Mouse (Mus musculus): ENCODE data around the gene Zc3h7b. TPM values are rescaled to one million over a fixed set of nuclear protein-coding genes. Genes with fewer than 3 reads are reported as not detected.
"Not testable (repeated sequence)": the region's sequence is repeated elsewhere in the genome, so short reads cannot be mapped to it uniquely, and the experiment has no call there.

Zc3h7b gene
- 35.5 and 46.2 TPM in 2 replicates for polyA plus RNA-seq (2014; fragmentation: Nextera tagmentation; extraction: Ambion mirVana)

DNA sequence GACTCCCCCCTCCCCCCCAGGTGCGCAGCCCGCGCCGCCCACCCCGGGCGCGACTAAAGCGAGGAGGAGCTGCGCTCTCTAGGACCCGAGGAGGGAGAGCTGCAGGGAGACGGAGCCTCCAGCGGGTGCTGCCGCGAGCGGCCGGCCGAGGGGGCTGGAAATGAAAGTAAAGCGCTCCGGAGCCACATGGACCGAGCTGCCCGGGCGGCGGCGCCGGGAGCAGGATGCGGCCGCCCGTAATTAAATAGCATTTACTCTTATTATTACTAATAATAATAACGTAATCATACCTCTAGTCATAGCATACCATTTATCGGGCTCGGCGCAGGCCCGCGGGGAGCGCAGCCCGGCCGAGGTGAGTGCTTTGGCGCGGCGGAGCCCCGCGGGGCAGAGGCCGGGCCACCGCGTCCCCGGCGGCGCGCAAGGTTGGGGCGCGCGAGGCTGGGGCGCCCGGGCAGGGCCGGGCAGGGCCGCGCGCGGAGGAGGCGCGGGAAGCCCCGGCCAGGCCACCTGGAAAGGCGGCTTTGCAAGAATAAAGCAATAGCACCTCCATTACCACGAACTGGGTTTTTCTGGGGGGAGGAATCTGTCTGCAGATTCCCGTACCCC is at the start of gene Zc3h7b, which contains the start of gene Rangap1:
Gene Zc3h7b, plus strand, starts transcription at position 66 of the 609 bp plus-strand sequence.
Gene Rangap1, minus strand, starts transcription at position 539 of the 609 bp plus-strand sequence.
- ATAC-seq (ENCODE audit: insufficient number of reproducible peaks, insufficient read depth, low FRiP score, low read depth) = peak; percentile 79
- under 1% methylated on average over 65 of the region's 65 CpGs for WGBS
- no peaks in the 10 kb centered on the region for H3K27me3 ChIP-seq (ENCODE audit: control insufficient read depth, insufficient read depth, low read length)
- no peaks in the 10 kb centered on the region for H3K36me3 ChIP-seq (ENCODE audit: control insufficient read depth, insufficient read depth, low read length)
- H3K4me2 ChIP-seq (replicated peaks; ENCODE audit: low read depth, low read length) = peak within 1 kb of the TSS; percentile 77
- no peaks in the 10 kb centered on the region for H3K9me3 ChIP-seq (ENCODE audit: control insufficient read depth, low read depth, low read length)
- H3K27ac ChIP-seq (ENCODE audit: low read length) = peak within 1 kb of the TSS; percentile 91
- peak within 1 kb of the TSS; percentile 95 for H3K9ac ChIP-seq (replicated peaks; ENCODE audit: low read depth, low read length)
- peaks cover 11% of the 10 kb centered on the region; the same call in 1 of the 2 replicates for H3K4me1 ChIP-seq (ENCODE audit: control insufficient read depth, insufficient read depth, low read length)
- H3K4me3 ChIP-seq (ENCODE audit: low read depth, low read length) = peak within 1 kb of the TSS; percentile 90

DNA sequence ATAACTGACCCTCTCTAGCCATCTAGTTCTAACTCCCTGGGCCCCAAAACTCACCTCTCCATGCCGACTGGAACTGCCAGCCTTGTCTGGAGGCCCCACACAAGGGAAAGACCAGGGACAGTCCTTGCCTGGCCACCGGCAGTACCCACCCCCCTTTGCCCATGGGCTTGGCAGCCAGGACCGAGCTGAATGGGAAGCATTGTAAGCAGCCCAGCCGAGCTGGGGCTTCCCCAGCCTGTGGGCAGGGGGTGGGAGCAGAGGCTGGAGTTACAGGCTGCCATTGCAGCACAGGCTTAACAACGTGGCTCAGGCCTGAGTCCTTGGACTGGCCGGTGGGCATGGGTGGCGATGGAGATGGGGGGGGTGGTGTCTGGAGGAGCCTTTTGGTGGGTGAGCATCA is 47.7 kb upstream of the Zc3h7b start, which contains the start of gene Chadl:
Gene Chadl, minus strand, starts transcription at position 113 of the 400 bp plus-strand sequence.
- Histone ChIP-seq H3K27ac (ENCODE audit: low read length) (no peak within 1 kb of the TSS), H3K4me1 (ENCODE audit: control insufficient read depth, insufficient read depth, low read length) (peaks cover 5% of the 10 kb centered on the region; the same call in 1 of the 2 replicates), H3K4me3 (ENCODE audit: low read depth, low read length) (no peak within 1 kb of the TSS), H3K27me3 (ENCODE audit: control insufficient read depth, insufficient read depth, low read length) (peaks cover 22% of the 10 kb centered on the region; the same call in 1 of the 2 replicates), H3K36me3 (ENCODE audit: control insufficient read depth, insufficient read depth, low read length) (no peaks in the 10 kb centered on the region), H3K9ac (replicated peaks; ENCODE audit: low read depth, low read length) (no peak within 1 kb of the TSS), H3K4me2 (replicated peaks; ENCODE audit: low read depth, low read length) (no peak within 1 kb of the TSS), H3K9me3 (ENCODE audit: control insufficient read depth, low read depth, low read length) (no peaks in the 10 kb centered on the region)
- 0 out of 2 replicates have a peak, but pooled peaks have one; percentile 16 for ATAC-seq (ENCODE audit: insufficient number of reproducible peaks, insufficient read depth, low FRiP score, low read depth)
- 56% methylated on average over 7 of the region's 7 CpGs for WGBS

DNA sequence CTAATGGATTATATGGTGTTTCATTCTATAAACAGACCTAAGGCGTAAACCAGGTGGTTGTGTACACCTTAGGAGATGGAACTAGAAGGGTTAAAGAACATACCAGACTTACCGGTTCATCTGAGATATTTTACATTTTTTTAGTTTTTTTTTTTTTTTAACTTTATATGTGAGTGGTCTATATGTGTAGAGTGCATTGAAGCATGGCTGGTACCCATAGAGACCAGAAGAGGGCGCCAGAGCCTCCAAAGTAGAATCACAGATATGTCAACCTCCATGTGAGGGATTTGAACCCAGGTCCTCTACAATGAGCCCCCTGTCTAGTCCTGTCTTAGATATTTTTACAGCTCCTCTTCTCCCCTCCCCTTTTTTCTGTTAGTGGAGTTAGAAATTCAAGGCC is 47.0 kb upstream of the Zc3h7b start:
- Histone ChIP-seq H3K27me3 (ENCODE audit: control insufficient read depth, insufficient read depth, low read length) (peaks cover 16% of the 10 kb centered on the region; the same call in 1 of the 2 replicates), H3K4me2 (replicated peaks; ENCODE audit: low read depth, low read length) (no peak overlapping the region), H3K27ac (ENCODE audit: low read length) (no peak overlapping the region), H3K9me3 (ENCODE audit: control insufficient read depth, low read depth, low read length) (no peaks in the 10 kb centered on the region), H3K36me3 (ENCODE audit: control insufficient read depth, insufficient read depth, low read length) (no peaks in the 10 kb centered on the region), H3K4me3 (ENCODE audit: low read depth, low read length) (no peak overlapping the region), H3K4me1 (ENCODE audit: control insufficient read depth, insufficient read depth, low read length) (peaks cover 5% of the 10 kb centered on the region; the same call in 1 of the 2 replicates), H3K9ac (replicated peaks; ENCODE audit: low read depth, low read length) (no peak overlapping the region)
- 43% methylated on average over 3 of the region's 3 CpGs for WGBS
- no peak for ATAC-seq (ENCODE audit: insufficient number of reproducible peaks, insufficient read depth, low FRiP score, low read depth)

DNA sequence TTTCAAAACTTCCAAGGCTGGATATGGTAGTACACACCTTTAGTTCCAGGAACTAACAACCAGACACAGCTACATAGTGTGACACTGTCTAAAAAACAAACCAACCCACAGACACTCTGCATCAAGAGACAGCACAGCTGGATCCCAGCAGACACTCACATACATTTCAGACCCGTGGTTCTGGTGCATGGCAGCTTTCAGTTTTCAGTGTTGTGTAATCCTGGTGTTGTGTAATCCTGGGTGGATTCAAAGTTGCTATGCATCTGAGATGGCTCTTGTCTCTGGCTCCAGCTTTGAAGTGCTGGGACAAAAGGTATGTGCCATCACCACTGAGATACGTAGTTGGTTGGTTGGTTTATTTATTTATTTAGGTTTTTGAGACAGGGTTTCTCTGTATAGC is 46.3 kb upstream of the Zc3h7b start:
- WGBS = 61% methylated on average over 2 of the region's 2 CpGs
- Histone ChIP-seq H3K9me3 (ENCODE audit: control insufficient read depth, low read depth, low read length) (no peaks in the 10 kb centered on the region), H3K27ac (ENCODE audit: low read length) (no peak overlapping the region), H3K4me2 (replicated peaks; ENCODE audit: low read depth, low read length) (no peak overlapping the region), H3K36me3 (ENCODE audit: control insufficient read depth, insufficient read depth, low read length) (peaks cover 3% of the 10 kb centered on the region), H3K4me3 (ENCODE audit: low read depth, low read length) (no peak overlapping the region), H3K9ac (replicated peaks; ENCODE audit: low read depth, low read length) (no peak overlapping the region), H3K27me3 (ENCODE audit: control insufficient read depth, insufficient read depth, low read length) (peaks cover 13% of the 10 kb centered on the region; the same call in 1 of the 2 replicates), H3K4me1 (ENCODE audit: control insufficient read depth, insufficient read depth, low read length) (peaks cover 5% of the 10 kb centered on the region; the same call in 1 of the 2 replicates)
- ATAC-seq (ENCODE audit: insufficient number of reproducible peaks, insufficient read depth, low FRiP score, low read depth) = no peak

DNA sequence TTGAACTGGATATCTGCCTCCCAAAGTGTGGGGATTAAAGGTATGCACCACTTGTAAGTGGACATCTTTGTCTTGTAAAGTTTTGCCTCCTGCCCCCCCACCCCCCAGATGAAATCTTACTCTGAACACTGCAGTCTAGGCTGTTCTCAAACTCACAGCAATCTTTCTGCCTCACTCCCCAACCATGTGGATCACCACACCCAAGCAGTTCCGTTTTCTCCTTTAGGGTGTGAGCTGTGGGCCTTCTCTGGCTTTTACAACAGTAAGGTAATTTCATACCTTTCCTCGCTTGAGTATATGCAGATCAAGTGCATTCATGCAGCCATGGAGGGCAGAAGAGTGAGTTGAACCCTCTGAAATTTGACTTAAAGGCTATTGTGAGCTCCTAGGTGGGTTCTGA is 44.7 kb upstream of the Zc3h7b start:
- no peak overlapping the region for H3K9ac ChIP-seq (replicated peaks; ENCODE audit: low read depth, low read length)
- WGBS = 57% methylated on average over 2 of the region's 2 CpGs
- no peak for ATAC-seq (ENCODE audit: insufficient number of reproducible peaks, insufficient read depth, low FRiP score, low read depth)
- H3K4me2 ChIP-seq (replicated peaks; ENCODE audit: low read depth, low read length) = no peak overlapping the region
- H3K9me3 ChIP-seq (ENCODE audit: control insufficient read depth, low read depth, low read length) = no peaks in the 10 kb centered on the region
- 0 out of 2 replicates have a peak, but pooled peaks cover 2% of the 10 kb centered on the region for H3K27me3 ChIP-seq (ENCODE audit: control insufficient read depth, insufficient read depth, low read length)
- no peak overlapping the region for H3K27ac ChIP-seq (ENCODE audit: low read length)
- H3K4me3 ChIP-seq (ENCODE audit: low read depth, low read length) = no peak overlapping the region
- H3K36me3 ChIP-seq (ENCODE audit: control insufficient read depth, insufficient read depth, low read length) = peaks cover 18% of the 10 kb centered on the region
- no peaks in the 10 kb centered on the region for H3K4me1 ChIP-seq (ENCODE audit: control insufficient read depth, insufficient read depth, low read length)

DNA sequence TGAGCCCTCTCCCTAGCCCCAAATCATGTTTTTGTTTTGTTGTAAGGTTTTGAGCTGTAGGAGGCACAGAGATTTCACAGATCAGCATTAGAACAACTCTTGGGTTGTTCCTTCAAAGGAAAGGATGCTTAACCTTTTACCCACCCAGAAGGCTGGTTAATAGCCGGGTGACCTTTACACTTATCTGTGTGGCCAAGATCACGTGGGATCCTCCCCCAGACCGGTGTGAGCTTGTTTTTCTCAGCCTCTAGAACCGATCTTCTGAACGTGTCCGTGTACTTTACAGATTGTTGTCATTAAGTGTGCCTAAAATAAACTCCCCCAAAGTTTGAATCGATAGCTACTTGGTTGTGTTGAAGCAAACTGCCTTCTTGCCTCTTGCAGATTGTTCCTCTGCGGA is 44.3 kb upstream of the Zc3h7b start:
- no peak for ATAC-seq (ENCODE audit: insufficient number of reproducible peaks, insufficient read depth, low FRiP score, low read depth)
- WGBS = 62% methylated on average over 8 of the region's 8 CpGs
- H3K9me3 ChIP-seq (ENCODE audit: control insufficient read depth, low read depth, low read length) = no peaks in the 10 kb centered on the region
- 0 out of 2 replicates have a peak, but pooled peaks cover 2% of the 10 kb centered on the region for H3K27me3 ChIP-seq (ENCODE audit: control insufficient read depth, insufficient read depth, low read length)
- H3K36me3 ChIP-seq (ENCODE audit: control insufficient read depth, insufficient read depth, low read length) = peaks cover 22% of the 10 kb centered on the region
- no peak overlapping the region for H3K9ac ChIP-seq (replicated peaks; ENCODE audit: low read depth, low read length)
- no peaks in the 10 kb centered on the region for H3K4me1 ChIP-seq (ENCODE audit: control insufficient read depth, insufficient read depth, low read length)
- no peak overlapping the region for H3K4me3 ChIP-seq (ENCODE audit: low read depth, low read length)
- no peak overlapping the region for H3K27ac ChIP-seq (ENCODE audit: low read length)
- H3K4me2 ChIP-seq (replicated peaks; ENCODE audit: low read depth, low read length) = no peak overlapping the region

DNA sequence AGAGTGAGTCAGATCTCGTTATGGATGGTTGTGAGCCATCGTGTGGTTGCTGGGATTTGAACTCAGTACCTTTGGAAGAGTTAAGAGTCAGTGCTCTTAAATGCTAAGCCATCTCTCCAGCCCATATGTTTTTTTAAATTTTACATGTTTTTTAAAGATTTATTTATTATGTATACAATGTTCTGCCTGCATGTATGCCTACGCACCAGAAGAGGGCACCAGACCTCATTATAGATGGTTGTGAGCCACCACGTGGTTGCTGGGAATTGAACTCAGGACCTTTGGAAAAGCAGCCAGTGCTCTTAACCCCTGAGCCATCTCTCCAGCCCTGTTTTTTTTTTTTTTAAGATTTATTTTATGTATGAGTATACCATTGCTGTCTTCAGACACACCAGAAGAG is 43.5 kb upstream of the Zc3h7b start:
- not testable (repeated sequence) for H3K27me3 ChIP-seq (ENCODE audit: control insufficient read depth, insufficient read depth, low read length); H3K4me2 ChIP-seq (replicated peaks; ENCODE audit: low read depth, low read length); H3K9me3 ChIP-seq (ENCODE audit: control insufficient read depth, low read depth, low read length); ATAC-seq (ENCODE audit: insufficient number of reproducible peaks, insufficient read depth, low FRiP score, low read depth); H3K9ac ChIP-seq (replicated peaks; ENCODE audit: low read depth, low read length); H3K4me1 ChIP-seq (ENCODE audit: control insufficient read depth, insufficient read depth, low read length); H3K27ac ChIP-seq (ENCODE audit: low read length); H3K4me3 ChIP-seq (ENCODE audit: low read depth, low read length)
- H3K36me3 ChIP-seq (ENCODE audit: control insufficient read depth, insufficient read depth, low read length) = peaks cover 30% of the 10 kb centered on the region
- WGBS = 79% methylated on average over 4 of the region's 4 CpGs

DNA sequence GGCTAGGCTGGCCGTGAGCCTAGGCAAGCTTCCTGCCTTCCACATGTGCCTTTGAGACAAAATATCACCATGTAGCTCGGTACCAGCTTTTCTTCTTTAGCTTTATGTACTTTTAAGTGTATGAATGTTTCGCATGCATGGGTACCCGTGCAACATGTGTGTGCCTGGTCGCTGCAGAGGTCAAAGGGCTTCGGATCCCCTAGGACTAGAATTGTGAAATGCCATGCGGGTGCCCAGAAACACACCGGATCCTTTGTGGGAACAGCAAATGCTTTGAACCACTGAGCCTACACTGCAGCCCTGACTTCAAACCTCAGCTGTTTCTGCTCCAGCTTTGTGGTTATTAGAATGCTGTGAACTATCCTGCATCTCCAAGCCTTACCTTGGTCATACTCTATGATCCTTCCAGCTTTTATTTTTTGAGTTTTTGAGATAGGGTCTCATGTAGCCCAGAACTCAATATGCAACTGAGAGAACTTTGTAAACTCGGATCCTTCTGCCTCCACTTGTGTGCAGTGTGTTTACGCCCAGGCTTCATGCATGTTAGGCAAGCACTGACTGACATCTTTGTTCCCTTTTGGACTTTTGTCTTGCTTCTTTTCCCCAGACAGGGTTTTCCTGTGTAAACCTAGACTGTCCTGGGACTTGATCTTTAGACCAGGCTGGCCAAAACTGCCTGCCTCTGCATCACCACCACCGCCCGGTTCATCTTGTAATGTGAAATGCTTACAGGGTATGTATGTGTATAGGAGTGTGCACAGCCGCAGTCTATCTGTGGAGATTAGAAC is 42.4 kb upstream of the Zc3h7b start:
- no peak overlapping the region for H3K27ac ChIP-seq (ENCODE audit: low read length)
- ATAC-seq (ENCODE audit: insufficient number of reproducible peaks, insufficient read depth, low FRiP score, low read depth) = no peak
- no peaks in the 10 kb centered on the region for H3K9me3 ChIP-seq (ENCODE audit: control insufficient read depth, low read depth, low read length)
- no peak overlapping the region for H3K4me2 ChIP-seq (replicated peaks; ENCODE audit: low read depth, low read length)
- no peaks in the 10 kb centered on the region for H3K27me3 ChIP-seq (ENCODE audit: control insufficient read depth, insufficient read depth, low read length)
- H3K36me3 ChIP-seq (ENCODE audit: control insufficient read depth, insufficient read depth, low read length) = peaks cover 37% of the 10 kb centered on the region
- H3K9ac ChIP-seq (replicated peaks; ENCODE audit: low read depth, low read length) = no peak overlapping the region
- 86% methylated on average over 13 of the region's 13 CpGs for WGBS
- H3K4me1 ChIP-seq (ENCODE audit: control insufficient read depth, insufficient read depth, low read length) = no peaks in the 10 kb centered on the region
- no peak overlapping the region for H3K4me3 ChIP-seq (ENCODE audit: low read depth, low read length)

Data from stomach, embryonic 14.5 days (tissue).